ENCODE assay signal across 8 mouse cellular contexts in the genomic region with DNA sequence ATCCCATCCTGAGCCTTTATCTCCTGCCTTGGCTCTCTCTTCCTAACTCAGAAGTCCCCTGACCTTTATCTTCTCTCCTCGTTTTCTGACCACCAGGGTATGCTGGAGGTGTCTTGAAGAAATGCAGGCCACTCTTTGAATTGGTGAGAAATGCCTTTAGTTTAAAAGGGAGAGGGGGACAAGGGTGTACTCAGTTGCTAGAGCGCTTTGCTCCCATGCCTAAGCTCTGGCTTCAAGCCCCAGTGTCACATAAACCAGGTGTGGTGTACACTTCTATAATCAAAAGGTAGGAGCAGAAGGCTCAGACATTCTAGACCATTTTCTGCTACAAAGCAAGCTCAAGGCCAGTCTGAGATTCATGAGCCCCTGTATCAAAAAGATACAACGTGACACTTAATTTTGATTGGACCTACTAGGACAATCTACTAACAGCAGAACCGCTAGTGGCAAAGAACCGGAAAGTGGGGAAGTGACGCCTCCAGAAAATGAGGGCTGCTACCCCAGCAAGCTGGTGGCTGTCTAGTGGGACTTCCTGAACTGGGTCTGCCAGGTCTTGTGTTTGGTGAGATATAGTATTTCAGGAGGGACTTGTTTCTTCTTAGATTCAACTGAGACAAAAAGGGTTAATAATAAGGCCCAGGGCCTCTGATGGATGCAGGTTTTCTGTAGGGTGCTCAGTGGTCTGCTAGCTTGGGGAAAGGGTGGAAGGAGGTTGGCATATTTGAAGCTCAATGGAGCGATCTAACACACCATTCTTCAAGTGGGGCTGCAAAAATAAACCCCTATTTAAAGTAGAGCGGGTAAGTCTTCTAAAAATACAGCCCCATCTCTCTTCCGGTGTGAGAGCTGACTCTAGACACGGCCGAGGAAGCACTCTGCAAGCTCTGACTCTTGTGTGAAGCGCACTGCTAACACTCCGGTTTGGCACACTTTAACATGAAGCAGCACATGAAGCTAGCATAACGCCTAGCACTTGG.
DNase-seq lines count a peak whose midpoint lies in the region; ATAC-seq lines count a peak whose summit lies in the region.

No protein-coding gene starts in this region.

- no peak for ATAC-seq in heart, embryonic 11.5 days (replicated peaks; ENCODE audit: insufficient number of reproducible peaks, low FRiP score, low TSS enrichment)
- ATAC-seq in common myeloid progenitor, adult 5-6 weeks (replicated peaks; ENCODE audit: low read depth, poor library complexity, severe bottlenecking), result peak; percentile 67
- no peak for ATAC-seq in intestine, embryonic 16.5 days

- DNase-seq in heart, adult 11 months, result no peak
- peak; percentile 67 for DNase-seq in naive thymus-derived CD4-positive, alpha-beta T cell, adult 2 months (ENCODE audit: low read depth)
- no peak for DNase-seq in urinary bladder, postnatal 4 days (ENCODE audit: low spot score in 2 of 2)
- no peak for DNase-seq in cerebellum, postnatal 14 days
- no peak for DNase-seq in layer of hippocampus, adult 11-12 months (ENCODE audit: low spot score)

- H3K9ac ChIP-seq in heart, embryonic 11.5 days (ENCODE audit: low read depth, low read length), result peak overlapping the region; percentile 36
- H3K9ac ChIP-seq in intestine, embryonic 16.5 days (ENCODE audit: low read depth, low read length), result peak overlapping the region; percentile 72

- no peaks in the 10 kb centered on the region for H3K27me3 ChIP-seq in heart, embryonic 11.5 days (ENCODE audit: control insufficient read depth, insufficient read depth, low read length)
- no peaks in the 10 kb centered on the region for H3K27me3 ChIP-seq in intestine, embryonic 16.5 days (replicated peaks; ENCODE audit: control insufficient read depth, insufficient read depth, low read length)

- peak overlapping the region; percentile 94 for H3K4me2 ChIP-seq in heart, embryonic 11.5 days
- H3K4me2 ChIP-seq in intestine, embryonic 16.5 days (ENCODE audit: low read depth, low read length), result peak overlapping the region; percentile 97; the same call in 1 of the 2 replicates

- peaks cover 42% of the 10 kb centered on the region for H3K4me1 ChIP-seq in heart, embryonic 11.5 days (ENCODE audit: control insufficient read depth, insufficient read depth, low read length)
- peaks cover 34% of the 10 kb centered on the region for H3K4me1 ChIP-seq in intestine, embryonic 16.5 days (ENCODE audit: control insufficient read depth, insufficient read depth, low read length)

- H3K27ac ChIP-seq in heart, embryonic 11.5 days (ENCODE audit: low read depth, low read length), result peak overlapping the region; percentile 94
- H3K27ac ChIP-seq in intestine, embryonic 16.5 days (ENCODE audit: low read length), result peak overlapping the region; percentile 87

- H3K9me3 ChIP-seq in heart, embryonic 11.5 days (replicated peaks; ENCODE audit: control insufficient read depth, low read length), result no peaks in the 10 kb centered on the region
- no peaks in the 10 kb centered on the region; the same call in 1 of the 2 replicates for H3K9me3 ChIP-seq in intestine, embryonic 16.5 days (ENCODE audit: control insufficient read depth, low read length)

- no peaks in the 10 kb centered on the region for H3K36me3 ChIP-seq in heart, embryonic 11.5 days (ENCODE audit: control insufficient read depth, insufficient read depth, low read length)
- no peaks in the 10 kb centered on the region for H3K36me3 ChIP-seq in intestine, embryonic 16.5 days (ENCODE audit: control insufficient read depth, insufficient read depth, low read length)

- 53% methylated on average over 14 of the region's 14 CpGs for WGBS in heart, embryonic 11.5 days (ENCODE audit: insufficient replicate concordance)
- WGBS in intestine, embryonic 16.5 days, result 79% methylated on average over 14 of the region's 14 CpGs

- H3K4me3 ChIP-seq in heart, embryonic 11.5 days (ENCODE audit: low read depth, low read length), result peak overlapping the region; percentile 20; the same call in 1 of the 2 replicates
- H3K4me3 ChIP-seq in intestine, embryonic 16.5 days (ENCODE audit: low read length), result peak overlapping the region; percentile 42; the same call in 1 of the 2 replicates
